Mouse (Mus musculus) left cerebral cortex, postnatal 10 days (tissue): ENCODE results near the gene Aadacl4. TPM values are rescaled to one million over a fixed set of nuclear protein-coding genes. Genes with fewer than 3 reads are reported as not detected.
"Not testable (repeated sequence)": the region's sequence is repeated elsewhere in the genome, so short reads cannot be mapped to it uniquely, and the experiment has no call there.

Experiments
- DNase-seq, 2 experiments: peaks; one replicate each; pipeline ENCODE4 v3.0.0; 2021 to 2022; ENCODE audit warnings: low spot score in 2 of 2, mixed read lengths in 1 of 2; ENCODE audit errors: extremely low spot score in 1 of 2
- intact Hi-C: fragments of 180-260 bp; cut with DNase I; formaldehyde crosslinking; loops from one replicate; pipeline ENCODE4 v1.15.1; 2025
- total RNA-seq, 2 experiments: library from RNA; stranded (reverse); gene quantifications; 2 replicates each; pipeline ENCODE4 v1.2.3; 2021

The Aadacl4 gene
- total RNA-seq = not detected

DNA sequence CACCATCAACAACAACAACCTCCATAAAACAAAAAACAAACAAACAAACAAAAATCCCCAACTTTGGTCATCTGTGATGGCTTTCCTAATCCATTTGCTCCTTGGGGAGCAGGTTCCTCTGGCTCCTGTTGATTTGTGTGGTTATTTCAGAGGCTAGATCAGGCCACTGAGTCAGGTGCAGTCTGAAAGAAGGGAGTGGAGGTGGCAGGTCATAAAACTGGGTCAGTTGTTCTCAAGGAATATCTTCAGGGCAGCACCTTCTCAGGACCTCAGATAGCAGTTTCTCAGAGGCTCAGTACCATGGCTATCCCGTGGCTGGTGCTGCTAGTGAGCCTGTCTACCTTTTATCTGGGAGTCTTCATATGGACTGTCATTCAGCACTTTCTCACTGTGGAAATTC, at the start of gene Aadacl4:
TSS of gene Aadacl4 (plus strand) at position 301 of the 400 bp plus-strand sequence.
- intact Hi-C loops = no loop called here
- no peak for DNase-seq

DNA sequence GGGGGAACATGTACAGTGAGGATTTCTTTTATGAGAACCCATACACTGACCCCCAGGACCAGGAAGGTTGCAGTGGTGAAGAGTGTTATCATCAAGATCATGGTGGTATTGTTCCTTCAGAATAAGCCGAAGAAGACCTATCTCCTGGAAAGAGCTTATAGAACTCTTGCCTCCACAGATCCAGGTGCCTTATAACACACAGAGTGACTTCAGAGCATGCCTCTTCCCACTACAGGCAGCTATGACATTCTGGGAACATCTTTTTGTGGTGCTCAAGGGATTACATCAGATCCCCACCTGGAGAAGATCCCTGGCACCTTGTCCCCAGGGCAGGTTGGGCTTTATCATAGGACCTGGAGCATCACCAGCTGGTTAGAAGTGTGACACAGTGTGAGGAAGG, 48.5 kb upstream of the Aadacl4 start, which contains the start of gene Gm13124:
TSS of gene Gm13124 (minus strand) at position 101 of the 400 bp plus-strand sequence.
- intact Hi-C loops = no loop called here

DNA sequence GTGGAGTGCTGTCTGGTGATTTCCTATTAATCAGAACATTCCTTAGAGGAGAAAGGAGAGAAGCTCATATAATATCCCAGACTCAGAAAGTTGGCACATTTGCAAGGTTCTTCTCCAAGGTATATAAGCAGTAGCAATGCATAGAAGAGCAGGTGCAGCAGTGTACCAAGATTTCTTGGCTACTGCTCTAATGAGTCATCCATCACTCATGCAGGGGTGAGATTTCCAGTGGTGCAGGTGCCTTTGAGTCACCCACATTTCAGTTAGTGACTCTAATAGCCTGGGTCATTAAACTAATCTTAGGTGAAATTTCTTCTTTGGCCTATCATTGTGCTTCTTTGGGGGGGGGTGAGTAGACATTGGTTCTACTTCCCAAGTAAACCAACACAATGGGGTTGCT, 45.8 kb upstream of the Aadacl4 start:
- intact Hi-C loops = no loop called here
- no peak for DNase-seq

More for the DNA sequence above, 48.5 kb upstream of the Aadacl4 start, which contains the start of gene Gm13124:
- DNase-seq = no peak

DNA sequence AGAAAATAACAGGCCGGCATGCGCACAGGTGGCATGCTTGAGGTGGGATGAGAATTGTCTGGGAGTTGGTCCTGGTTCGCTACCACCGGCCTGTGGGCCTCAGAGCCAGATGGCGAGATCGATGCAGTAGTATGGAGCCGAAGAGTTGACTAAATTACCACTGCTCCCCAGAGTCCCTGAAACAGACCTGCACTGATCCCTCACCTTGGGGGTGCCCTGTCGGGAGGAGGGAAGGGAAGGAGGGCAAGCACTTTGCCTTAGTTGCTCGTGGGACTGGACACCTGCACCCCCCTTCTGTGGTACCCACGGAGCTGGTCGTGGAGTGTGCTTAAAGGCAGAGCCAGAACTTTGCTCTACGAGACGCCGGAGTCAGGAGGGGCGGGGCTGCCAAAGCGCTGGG, 27.3 kb upstream of the Aadacl4 start:
- intact Hi-C loops = not testable (repeated sequence)

DNA sequence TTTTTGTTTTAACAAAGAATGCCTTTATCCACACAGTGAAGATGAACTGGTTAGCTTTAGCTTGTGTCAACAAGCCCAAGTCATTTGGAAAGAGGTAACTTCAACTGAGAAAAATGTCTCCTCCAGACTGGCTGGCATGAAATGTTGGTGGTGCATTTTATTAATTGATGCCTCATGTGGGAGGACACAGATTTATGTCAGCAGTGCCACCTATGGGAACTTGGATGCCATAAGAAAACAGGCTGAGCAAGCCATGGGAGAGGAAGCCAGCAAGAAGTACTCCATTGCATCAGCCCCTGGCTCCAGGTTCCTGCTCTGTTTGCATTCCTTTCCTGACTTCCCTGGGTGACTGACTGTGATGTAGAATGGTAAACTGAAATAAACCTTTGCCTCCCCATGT, 20.7 kb upstream of the Aadacl4 start:
- intact Hi-C loops = no loop called here
- DNase-seq = no peak

More for the DNA sequence above, 27.3 kb upstream of the Aadacl4 start:
- DNase-seq = not testable (repeated sequence)

DNA sequence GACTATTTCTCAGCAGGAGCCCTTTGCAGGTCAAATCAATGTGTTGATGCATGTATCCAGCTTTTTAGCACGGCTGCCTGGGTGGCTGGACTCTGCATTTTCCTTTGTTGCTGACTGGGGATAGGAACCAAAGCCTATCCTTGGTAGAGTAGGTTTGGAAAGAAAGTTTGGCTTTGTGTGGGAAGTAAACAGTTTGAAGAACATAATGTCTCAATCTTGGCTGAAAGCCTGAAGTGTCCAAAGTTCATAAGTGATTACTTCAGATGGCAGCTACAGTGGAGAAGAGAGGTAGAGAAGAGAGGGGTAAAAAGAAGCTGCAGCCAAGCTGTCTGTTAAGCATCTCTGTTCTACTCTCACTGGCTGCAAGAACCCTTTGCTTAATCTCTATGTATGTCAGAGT, 1.1 kb downstream of the Aadacl4 start:
- no peak for DNase-seq
- intact Hi-C loops = no loop called here

DNA sequence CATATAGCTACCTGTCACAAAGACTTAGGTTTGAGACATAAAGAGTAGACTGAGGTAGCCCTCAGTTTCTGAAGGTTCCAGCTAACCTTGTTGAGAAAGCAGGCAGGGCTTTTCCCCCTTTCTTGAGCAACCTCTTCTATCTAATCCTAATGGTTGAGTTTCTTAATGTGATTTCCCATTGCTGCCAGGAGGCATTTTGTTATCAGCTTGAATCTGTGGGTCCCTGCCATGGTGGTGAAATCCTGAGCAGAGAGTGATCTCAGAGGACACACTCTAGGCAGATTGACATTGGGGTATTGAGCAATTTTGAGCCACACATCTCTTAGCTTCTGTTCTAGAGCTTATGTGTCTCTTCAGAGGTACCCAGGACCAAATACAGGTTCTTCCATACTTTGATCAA, 24.8 kb downstream of the Aadacl4 start:
- intact Hi-C loops = no loop called here

More for the DNA sequence above, 24.8 kb downstream of the Aadacl4 start:
- no peak for DNase-seq

Other genes with a start within 250 kb of the Aadacl4 start
- gene Pramef20, start 235.8 kb upstream of the Aadacl4 start, total RNA-seq = not detected
- not detected for gene Pramef12, start 205.2 kb upstream of the Aadacl4 start, total RNA-seq
- gene 1700012P22Rik, start 174.9 kb upstream of the Aadacl4 start, total RNA-seq = not detected
- not detected for gene Gm9944, start 160.4 kb upstream of the Aadacl4 start, total RNA-seq
- not detected for gene Aadacl3, start 150.0 kb upstream of the Aadacl4 start, total RNA-seq
- gene 9430007A20Rik, start 93.9 kb upstream of the Aadacl4 start, total RNA-seq = not detected
- gene Gm13124, start 48.6 kb upstream of the Aadacl4 start, total RNA-seq = not detected
- not detected for gene Gm436, start 72.7 kb downstream of the Aadacl4 start, total RNA-seq
- gene Gm13178, start 107.7 kb downstream of the Aadacl4 start, total RNA-seq = not detected
- not detected for gene Gm438, start 172.9 kb downstream of the Aadacl4 start, total RNA-seq